In the genomic region with DNA sequence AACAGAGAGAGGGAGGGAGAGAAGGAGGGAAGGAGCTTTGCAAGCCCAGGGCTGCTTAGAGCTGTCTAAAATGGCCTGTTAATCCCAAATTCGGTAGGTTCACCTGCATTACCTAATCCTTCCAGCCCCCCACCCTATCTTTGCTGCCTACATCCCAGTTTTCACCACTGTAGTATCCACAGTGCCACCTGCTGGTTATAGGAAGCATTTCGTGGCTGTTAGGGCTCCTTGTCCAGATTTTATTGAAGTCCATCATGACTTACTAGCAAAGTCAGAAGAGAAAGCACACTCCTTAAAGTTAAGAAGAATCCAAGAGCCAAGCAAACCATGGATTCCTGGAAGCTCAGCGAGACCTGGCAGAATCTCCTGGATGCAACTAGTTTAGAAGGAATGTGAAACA, we compare ENCODE assay signal across 10 mouse cellular contexts.
DNase-seq lines count a peak whose midpoint lies in the region; ATAC-seq and TF ChIP-seq lines count a peak whose summit lies in the region.
"Had no signal": no experiment of that assay in that cellular context is flagged by ENCODE, and none has a peak within 500 bp of the region (broad histone marks: within the 10 kb centered on the region; RNA-seq: fewer than 3 reads in every experiment).

No protein-coding gene starts in this region.

- 15% methylated on average over 3 of the region's 3 CpGs for WGBS in hindbrain, embryonic 14.5 days
- WGBS in hindbrain, embryonic 13.5 days: 20% methylated on average over 3 of the region's 3 CpGs
- 15% methylated on average over 3 of the region's 3 CpGs for WGBS in heart, adult 2 months

- peak; percentile 73 for DNase-seq in hindbrain, embryonic 14.5 days (ENCODE audit: low spot score)
- peak; percentile 47 for DNase-seq in ES-E14 (ENCODE audit: low read depth, low spot score)
- DNase-seq in cerebellum, postnatal 10 days: peak; percentile 67 to 78
- DNase-seq in heart, adult 2 months: peak; percentile 34 to 42
- peak; percentile 36 for DNase-seq in layer of hippocampus, adult 9-10 months (ENCODE audit: low spot score)
- DNase-seq in T-cell, adult 2 months (ENCODE audit: low spot score): no peak

- no peak overlapping the region for H3K27ac ChIP-seq in hindbrain, embryonic 14.5 days
- no peak overlapping the region for H3K27ac ChIP-seq in hindbrain, embryonic 13.5 days
- no peak overlapping the region for H3K27ac ChIP-seq in ES-E14 (ENCODE audit: insufficient read depth, low read depth, low read length, poor library complexity, severe bottlenecking)
- H3K27ac ChIP-seq in heart, adult 2 months: no peak overlapping the region
- H3K27ac ChIP-seq: embryonic facial prominence, embryonic 12.5 days; limb, embryonic 15.5 days had no signal

- TF ChIP-seq CTCF in heart, adult 2 months (IDR thresholded peaks at IDR 0.05): peak; percentile 89

- no peak for TF ChIP-seq EP300 in heart, adult 2 months (IDR thresholded peaks at IDR 0.05; ENCODE audit: insufficient read depth, low read depth, low read length)

- H3K27me3 ChIP-seq in hindbrain, embryonic 14.5 days (ENCODE audit: control insufficient read depth, insufficient read depth, low read length): no peaks in the 10 kb centered on the region
- H3K27me3 ChIP-seq in hindbrain, embryonic 13.5 days: no peaks in the 10 kb centered on the region
- H3K27me3 ChIP-seq in heart, adult 2 months (ENCODE audit: control insufficient read depth, insufficient read depth, low read length): no peaks in the 10 kb centered on the region

- H3K9ac ChIP-seq in hindbrain, embryonic 14.5 days: no peak overlapping the region
- H3K9ac ChIP-seq in hindbrain, embryonic 13.5 days: no peak overlapping the region
- no peak overlapping the region for H3K9ac ChIP-seq in ES-E14 (ENCODE audit: insufficient read depth, low read depth, low read length, poor library complexity, severe bottlenecking)
- no peak overlapping the region for H3K9ac ChIP-seq in heart, adult 2 months (ENCODE audit: low read depth, low read length)
- H3K9ac ChIP-seq: embryonic facial prominence, embryonic 12.5 days; limb, embryonic 15.5 days had no signal

- H3K9me3 ChIP-seq in hindbrain, embryonic 14.5 days (ENCODE audit: control insufficient read depth, low read length): no peaks in the 10 kb centered on the region
- no peaks in the 10 kb centered on the region for H3K9me3 ChIP-seq in hindbrain, embryonic 13.5 days
- no peaks in the 10 kb centered on the region for H3K9me3 ChIP-seq in ES-E14 (ENCODE audit: control insufficient read depth, insufficient read depth, low read depth, low read length)
- H3K9me3 ChIP-seq: embryonic facial prominence, embryonic 12.5 days; limb, embryonic 15.5 days had no signal

- intact Hi-C loops in heart, adult 2 months (cut with DNase I): loop anchor here (1.0 to 10.0 kb wide), 5 partner anchors 137 to 690 kb away; partner anchors contain the start of gene Bmp4

- H3K4me1 ChIP-seq in hindbrain, embryonic 14.5 days (replicated peaks; ENCODE audit: control insufficient read depth, insufficient read depth, low read length): no peaks in the 10 kb centered on the region
- H3K4me1 ChIP-seq in hindbrain, embryonic 13.5 days (replicated peaks): no peaks in the 10 kb centered on the region
- H3K4me1 ChIP-seq in ES-E14 (ENCODE audit: control insufficient read depth in 2 of 2, insufficient read depth in 2 of 2, low read length in 2 of 2, poor library complexity in 1 of 2): no peaks in the 10 kb centered on the region
- H3K4me1 ChIP-seq in heart, adult 2 months (ENCODE audit: control insufficient read depth, insufficient read depth, low read length): no peaks in the 10 kb centered on the region; the same call in 1 of the 2 replicates

- ATAC-seq in hindbrain, embryonic 14.5 days (ENCODE audit: low FRiP score): no peak
- no peak for ATAC-seq in hindbrain, embryonic 13.5 days (ENCODE audit: low FRiP score)
- ATAC-seq in megakaryocyte progenitor cell, adult 5-6 weeks (replicated peaks; ENCODE audit: poor library complexity): peak; percentile 57; the same call in 1 of the 2 replicates

- H3K4me3 ChIP-seq in hindbrain, embryonic 14.5 days (replicated peaks; ENCODE audit: low read length): no peak overlapping the region
- no peak overlapping the region for H3K4me3 ChIP-seq in hindbrain, embryonic 13.5 days
- H3K4me3 ChIP-seq in ES-E14 (ENCODE audit: insufficient read depth in 1 of 2, low read depth in 1 of 2, low read length in 2 of 2, poor library complexity in 1 of 2, severe bottlenecking in 1 of 2): no peak overlapping the region
- no peak overlapping the region for H3K4me3 ChIP-seq in heart, adult 2 months
- H3K4me3 ChIP-seq: embryonic facial prominence, embryonic 12.5 days; limb, embryonic 15.5 days had no signal

- H3K79me2 ChIP-seq in heart, adult 2 months (replicated peaks; ENCODE audit: control insufficient read depth, insufficient read depth, low read length): no peaks in the 10 kb centered on the region

- in situ Hi-C loops in ES-E14 (cut with MboI; ENCODE audit: low sequenced_read_pairs in 2 of 2, unreplicated experiment in 2 of 2): no loop called here

- no peak for TF ChIP-seq POLR2A in heart, adult 2 months (IDR thresholded peaks at IDR 0.05; ENCODE audit: insufficient read depth, low read depth, low read length)

- no peaks in the 10 kb centered on the region for H3K36me3 ChIP-seq in hindbrain, embryonic 14.5 days (replicated peaks; ENCODE audit: control insufficient read depth, insufficient read depth)
- H3K36me3 ChIP-seq in hindbrain, embryonic 13.5 days: no peaks in the 10 kb centered on the region
- no peaks in the 10 kb centered on the region for H3K36me3 ChIP-seq in ES-E14 (ENCODE audit: control insufficient read depth, insufficient read depth, low read length, poor library complexity, severe bottlenecking)
- no peaks in the 10 kb centered on the region for H3K36me3 ChIP-seq in heart, adult 2 months (ENCODE audit: control insufficient read depth, insufficient read depth, low read length)
- H3K36me3 ChIP-seq: embryonic facial prominence, embryonic 12.5 days; limb, embryonic 15.5 days had no signal

- no peak overlapping the region for H3K4me2 ChIP-seq in hindbrain, embryonic 14.5 days (replicated peaks)
- H3K4me2 ChIP-seq in hindbrain, embryonic 13.5 days: no peak overlapping the region
- H3K4me2 ChIP-seq: embryonic facial prominence, embryonic 12.5 days; limb, embryonic 15.5 days had no signal

TF ChIP-seq in ES-E14, 5 proteins besides CTCF, POLR2A, EP300 and RAD21:
- TF ChIP-seq HCFC1 (IDR thresholded peaks at IDR 0.05; ENCODE audit: borderline replicate concordance, insufficient read depth, low read length): no peak
- no peak for TF ChIP-seq CHD2 (IDR thresholded peaks at IDR 0.05; ENCODE audit: low read depth, low read length)
- TF ChIP-seq MAFK (IDR thresholded peaks at IDR 0.05; ENCODE audit: insufficient read depth, low read depth, low read length): no peak
- TF ChIP-seq ZC3H11A (IDR thresholded peaks at IDR 0.05; ENCODE audit: borderline replicate concordance, low read depth, low read length): peak; percentile 79; the same call in 1 of the 2 replicates
TF ChIP-seq in ES-E14: peak in this region for 1.
